Mouse (Mus musculus) CH12.LX (cell line): ENCODE results near the gene Gpatch2. TPM values are rescaled to one million over a fixed set of nuclear protein-coding genes. Genes with fewer than 3 reads are reported as not detected.

Experiments
- DNase-seq: peaks from one replicate; pipeline ENCODE4 v3.0.0-alpha.2; 2013; ENCODE audit errors: extremely low read depth
- H3K27ac ChIP-seq: 2 replicates; pipeline ENCODE4 v1.5.1; 2012; ENCODE audit warnings: low read depth, mild to moderate bottlenecking, control low read depth, moderate library complexity; ENCODE audit not compliant: insufficient read depth
- H3K27me3 ChIP-seq: replicated peaks from 2 replicates; pipeline ENCODE3; 2012; ENCODE audit warnings: inconsistent platforms
- H3K36me3 ChIP-seq, 2 experiments: replicated peaks in 1 of 2; 2 replicates each; pipeline versions ENCODE3 to v1.6.1; 2012; ENCODE audit warnings: inconsistent platforms in 1 of 2, low read length in 1 of 2, mild to moderate bottlenecking in 1 of 2, mixed read lengths in 1 of 2, moderate library complexity in 1 of 2; ENCODE audit not compliant: control insufficient read depth in 1 of 2, insufficient read depth in 1 of 2
- H3K4me1 ChIP-seq, 2 experiments: 2 replicates each; pipeline ENCODE4 v1.6.1; 2012; ENCODE audit warnings: inconsistent platforms in 1 of 2, moderate library complexity in 1 of 2; ENCODE audit not compliant: insufficient read depth in 2 of 2, control insufficient read depth in 1 of 2
- H3K4me2 ChIP-seq: 2 replicates; pipeline ENCODE4 v1.6.1; 2012; ENCODE audit warnings: low read depth, mild to moderate bottlenecking, control low read depth; ENCODE audit not compliant: poor library complexity, insufficient read depth, severe bottlenecking
- H3K4me3 ChIP-seq, 3 experiments: fragments of 150-350 bp in 1 of 3; sonication (generic) in 1 of 3; replicated peaks in 1 of 3; 2 replicates each; pipeline versions ENCODE3 to v1.5.1; 2011 to 2012; ENCODE audit warnings: low read depth in 2 of 3, low read length in 2 of 3, mild to moderate bottlenecking in 2 of 3, moderate library complexity in 2 of 3, control low read depth in 1 of 3, improper control_type of control experiment in 1 of 3, inconsistent platforms in 1 of 3, mixed read lengths in 1 of 3; ENCODE audit not compliant: poor library complexity in 1 of 3
- H3K79me2 ChIP-seq: replicated peaks from 2 replicates; pipeline ENCODE4 v1.6.1; 2012; ENCODE audit warnings: mild to moderate bottlenecking, moderate library complexity; ENCODE audit not compliant: control insufficient read depth, poor library complexity, insufficient read depth, severe bottlenecking; ENCODE audit errors: extremely low read depth
- H3K9ac ChIP-seq: 2 replicates; pipeline ENCODE4 v1.6.1; 2012; ENCODE audit warnings: low read depth, mild to moderate bottlenecking, control low read depth, moderate library complexity; ENCODE audit not compliant: insufficient read depth
- H3K9me3 ChIP-seq: replicated peaks from 2 replicates; pipeline ENCODE3; 2012; ENCODE audit warnings: low read length, inconsistent platforms, mixed read lengths
- BHLHE40 ChIP-seq: IDR thresholded peaks from 2 replicates; pipeline ENCODE4 v1.6.1; 2011; ENCODE audit warnings: mild to moderate bottlenecking, low read depth, low read length, improper control_type of control experiment
- CHD1 ChIP-seq: IDR thresholded peaks from 2 replicates; pipeline ENCODE4 v1.6.1; 2012; ENCODE audit warnings: low read depth, low read length, improper control_type of control experiment, inconsistent platforms
- E2F4 ChIP-seq: IDR thresholded peaks from 2 replicates; pipeline ENCODE4 v1.6.1; 2011; ENCODE audit warnings: low read depth, low read length, improper control_type of control experiment; ENCODE audit not compliant: insufficient replicate concordance
- ETS1 ChIP-seq: conservative IDR thresholded peaks from 2 replicates; pipeline ENCODE4 v1.6.1; 2012; ENCODE audit warnings: low read depth, mild to moderate bottlenecking, inconsistent platforms, low read length, improper control_type of control experiment, moderate library complexity
- HCFC1 ChIP-seq: IDR thresholded peaks from 2 replicates; pipeline ENCODE4 v1.6.1; 2012; ENCODE audit warnings: low read depth, mild to moderate bottlenecking, inconsistent platforms, low read length, improper control_type of control experiment
- JUND ChIP-seq: conservative IDR thresholded peaks from 2 replicates; pipeline ENCODE4 v1.6.1; 2011; ENCODE audit warnings: low read depth, low read length, improper control_type of control experiment
- MAX ChIP-seq: IDR thresholded peaks from 2 replicates; pipeline ENCODE4 v1.6.1; 2011; ENCODE audit warnings: low read length, improper control_type of control experiment
- MEF2A ChIP-seq: IDR thresholded peaks from 2 replicates; pipeline ENCODE4 v1.6.1; 2014; ENCODE audit warnings: low read depth, mild to moderate bottlenecking, inconsistent platforms, low read length, improper control_type of control experiment, borderline replicate concordance
- MXI1 ChIP-seq: IDR thresholded peaks from 2 replicates; pipeline ENCODE4 v1.6.1; 2011; ENCODE audit warnings: mild to moderate bottlenecking, low read depth, low read length, improper control_type of control experiment
- MYC ChIP-seq: IDR thresholded peaks from 2 replicates; pipeline ENCODE4 v1.6.1; 2011; ENCODE audit warnings: low read depth, mild to moderate bottlenecking, improper control_type of control experiment, low read length
- NRF1 ChIP-seq: IDR thresholded peaks from 2 replicates; pipeline ENCODE4 v1.6.1; 2014; ENCODE audit warnings: low read depth, mild to moderate bottlenecking, inconsistent platforms, low read length, improper control_type of control experiment, moderate library complexity
- PAX5 ChIP-seq: IDR thresholded peaks from 2 replicates; pipeline ENCODE4 v1.6.1; 2012; ENCODE audit warnings: low read length, inconsistent platforms, mixed read lengths
- POLR2A ChIP-seq: IDR thresholded peaks from 2 replicates; pipeline ENCODE4 v1.6.1; 2011; ENCODE audit warnings: low read depth, mild to moderate bottlenecking, improper control_type of control experiment, low read length
- RAD21 ChIP-seq: IDR thresholded peaks from 2 replicates; pipeline ENCODE4 v1.6.1; 2011; ENCODE audit warnings: low read depth, mild to moderate bottlenecking, low read length, improper control_type of control experiment, moderate library complexity
- RCOR1 ChIP-seq: conservative IDR thresholded peaks from 2 replicates; pipeline ENCODE4 v1.6.1; 2012; ENCODE audit warnings: low read depth, mild to moderate bottlenecking, inconsistent platforms, low read length, improper control_type of control experiment
- USF2 ChIP-seq: conservative IDR thresholded peaks from 2 replicates; pipeline ENCODE4 v1.6.1; 2011; ENCODE audit warnings: low read depth, low read length, improper control_type of control experiment
- ZMIZ1 ChIP-seq: IDR thresholded peaks from 2 replicates; pipeline ENCODE4 v1.6.1; 2012; ENCODE audit warnings: low read depth, mild to moderate bottlenecking, inconsistent platforms, low read length, improper control_type of control experiment
- ZNF384 ChIP-seq: IDR thresholded peaks from 2 replicates; pipeline ENCODE4 v1.6.1; 2012; ENCODE audit warnings: low read depth, low read length, improper control_type of control experiment, inconsistent platforms
- dilution Hi-C: fragments of 300-500 bp; cut with MboI; formaldehyde crosslinking; loops from 2 replicates; pipeline ENCODE4 v1.14.3; 2020; ENCODE audit warnings: low sequenced_read_pairs; ENCODE audit not compliant: extremely low pct_unique_long_range_greater_than_20kb, extremely low pct_ligation_motif_present
- in situ Hi-C: fragments of 300-500 bp; cut with MboI; formaldehyde crosslinking; loops from 3 replicates; pipeline ENCODE4 v1.14.3; 2019; ENCODE audit warnings: low sequenced_read_pairs, low pct_ligation_motif_present, low pct_unique_long_range_greater_than_20kb, mixed read lengths
- polyA plus RNA-seq: library from polyadenylated mRNA; unstranded; fragments of >175 nt; gene quantifications from 2 replicates; pipeline ENCODE4 v1.2.1, GENCODE M21; 2012; ENCODE audit warnings: low read depth; ENCODE audit not compliant: insufficient read length
- total RNA-seq, 2 experiments: library from RNA; depleted of rRNA; stranded (reverse); fragments of 300-350 nt in 1 of 2; fragments of >200 nt in 1 of 2; gene quantifications; 2 replicates each; pipeline ENCODE4 v1.2.3; 2012 to 2014

Gpatch2 gene
- total and polyA plus RNA-seq, 3 experiments: 14.1 to 17.0 (median 15.4) TPM

DNA sequence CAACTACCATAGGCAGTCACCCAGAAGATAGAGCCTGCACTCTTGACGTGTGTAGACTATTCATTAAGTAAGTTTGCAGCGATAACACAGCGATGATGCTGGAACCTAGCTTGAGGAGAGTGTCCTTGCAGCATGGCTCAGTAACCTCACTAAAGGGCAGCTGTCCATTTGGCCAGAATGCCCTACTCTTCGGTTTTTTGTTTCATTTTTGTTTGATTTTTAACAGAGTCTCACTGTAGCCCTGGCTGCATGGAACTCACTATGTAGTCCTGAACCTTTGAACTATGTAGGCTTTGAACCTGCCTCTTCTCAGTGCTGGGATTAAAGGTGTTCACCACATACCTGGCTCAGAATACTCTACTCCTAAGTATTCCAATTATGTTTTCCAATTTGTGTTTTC, 22.8 kb downstream of the Gpatch2 start:
- H3K79me2 ChIP-seq: no peaks in the 10 kb centered on the region
- H3K27ac ChIP-seq: no peak overlapping the region
- DNase-seq: no peak
- H3K9ac ChIP-seq: no peak overlapping the region
- H3K4me2 ChIP-seq: no peak overlapping the region
- H3K9me3 ChIP-seq: no peaks in the 10 kb centered on the region
- H3K27me3 ChIP-seq: no peaks in the 10 kb centered on the region
- no peak overlapping the region for H3K4me3 ChIP-seq
- in situ Hi-C loops: no loop called here
- dilution Hi-C loops: no loop called here
- peaks cover 7 to 48% of the 10 kb centered on the region in 2 experiments for H3K36me3 ChIP-seq
- peaks cover 2 to 3% of the 10 kb centered on the region in 2 experiments; a peak in 2 of 4 replicates for H3K4me1 ChIP-seq
- TF ChIP-seq PAX5 (no peak), MYC (no peak), HCFC1 (no peak), POLR2A (no peak), MAX (no peak), NRF1 (no peak), E2F4 (no peak), ZMIZ1 (no peak), BHLHE40 (no peak), RCOR1 (no peak), ZNF384 (no peak), MXI1 (no peak), ETS1 (no peak), RAD21 (no peak), USF2 (no peak), JUND (no peak), MEF2A (no peak)

DNA sequence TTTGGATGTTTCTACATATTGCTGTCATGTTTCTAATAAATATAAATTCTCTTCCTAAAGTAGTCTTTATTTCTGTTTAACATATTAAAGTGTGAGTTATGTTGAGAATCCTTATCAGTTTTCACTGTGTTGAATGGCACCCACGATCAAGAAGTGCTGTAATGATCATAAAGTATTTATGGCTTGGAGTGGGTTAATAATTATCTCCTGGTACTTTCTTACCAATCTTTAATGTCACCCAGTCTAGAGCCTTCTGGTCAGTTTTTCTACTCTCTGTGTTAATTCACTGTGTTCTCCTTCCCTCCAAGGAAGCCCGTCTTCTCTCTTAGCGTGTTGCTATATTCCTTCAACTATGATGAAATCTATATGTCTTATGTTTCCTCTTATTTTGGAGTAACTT, 25.0 kb downstream of the Gpatch2 start:
- TF ChIP-seq CHD1: no peak
- no peak for TF ChIP-seq MAX
- DNase-seq: no peak
- Histone ChIP-seq H3K9ac (no peak overlapping the region), H3K9me3 (no peaks in the 10 kb centered on the region), H3K4me3 (no peak overlapping the region), H3K4me1 (no peaks in the 10 kb centered on the region), H3K27ac (no peak overlapping the region), H3K27me3 (no peaks in the 10 kb centered on the region), H3K79me2 (no peaks in the 10 kb centered on the region), H3K4me2 (no peak overlapping the region), H3K36me3 (peaks cover 0 to 40% of the 10 kb centered on the region in 2 experiments)
- in situ Hi-C loops (no loop called here), dilution Hi-C loops (no loop called here)
